Mouse (Mus musculus) embryonic stem cell, embryonic (primary cell): ENCODE measurements around the gene Psmb3.

Source experiments
- CTCF ChIA-PET, 4 experiments: fragments of 300-600 bp in 2 of 4; fragments of 350-600 bp in 2 of 4; sonication (Branson Sonifier 250); formaldehyde crosslinking; loops; one replicate each; lab custom pipeline; 2022; ENCODE audit warnings: inconsistent platforms in 2 of 4; lab: Charles Lee
- POLR2A ChIA-PET, 4 experiments: fragments of 300-600 bp in 2 of 4; fragments of 350-600 bp in 2 of 4; sonication (Branson Sonifier 250); formaldehyde crosslinking; loops; one replicate each; lab custom pipeline; 2022; ENCODE audit warnings: antibody characterized with exemption in 4 of 4, inconsistent platforms in 1 of 4; lab: Charles Lee

Gene Psmb3

DNA sequence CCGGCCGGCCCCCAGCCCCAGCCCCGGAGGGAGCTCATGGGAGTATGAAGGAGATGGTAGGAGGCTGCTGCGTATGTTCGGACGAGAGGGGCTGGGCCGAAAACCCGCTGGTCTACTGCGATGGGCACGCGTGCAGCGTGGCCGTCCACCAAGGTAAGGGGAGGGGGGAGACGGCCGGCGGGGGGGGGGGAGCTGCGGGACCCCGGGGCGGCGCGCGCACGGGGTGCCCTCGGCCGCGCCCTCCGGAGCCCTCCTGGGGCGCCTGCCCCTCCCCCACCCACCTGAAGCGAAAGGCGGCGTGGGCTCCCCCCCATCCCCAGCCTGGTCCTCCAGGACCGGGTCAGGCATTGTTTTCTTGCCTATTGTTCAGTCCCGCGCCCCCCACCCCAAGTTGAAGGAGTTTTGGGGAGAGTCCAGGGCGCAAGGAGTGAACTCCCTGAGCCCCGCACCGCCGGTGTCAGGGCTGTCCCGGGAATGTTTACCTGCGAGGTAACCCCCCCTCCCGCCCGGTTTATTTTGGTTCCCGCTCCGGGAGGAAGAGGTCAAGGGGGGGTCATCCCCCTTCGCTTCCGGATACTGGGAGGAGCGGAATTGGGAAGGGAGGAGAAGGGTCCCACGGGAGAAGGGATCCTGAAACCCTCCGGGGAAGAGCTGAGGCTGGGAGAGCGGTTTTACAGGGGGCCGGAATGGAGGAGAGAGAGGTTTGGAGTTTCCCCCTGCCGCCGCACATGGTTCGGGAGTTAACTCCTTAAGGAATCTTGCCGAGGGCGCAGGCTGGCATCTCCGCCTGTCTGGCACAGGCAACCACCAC is 39.5 kb upstream of the Psmb3 start:
- POLR2A ChIA-PET, result interaction anchor here (0.5 to 29.4 kb wide), 65 partner anchors 3 to 1358 kb away, joined by 3 to 970 read pairs (median 4); partner anchors contain the start of genes Epop (in 3 of the 4), Pcgf2 (in 3 of the 4), Mllt6 (in 2 of the 4) and Psmb3 (in 2 of the 4)
- CTCF ChIA-PET, result interaction anchor here (0.5 to 12.1 kb wide), 11 partner anchors 12 to 1091 kb away, joined by 3 to 174 read pairs (median 6); no protein-coding TSS in a partner anchor

GRCm38 (mm10) chr11:97664339-97664665 is 38.9 kb upstream of the Psmb3 start:
- ChIA-PET POLR2A (interaction anchor here (0.6 to 29.4 kb wide), 37 partner anchors 4 to 689 kb away, joined by 3 to 970 read pairs (median 6); partner anchors contain the start of genes Epop (in 3 of the 4), Mllt6 (in 2 of the 4), Pcgf2 (in 2 of the 4) and Psmb3 (in 2 of the 4)), CTCF (interaction anchor here (0.7 to 12.1 kb wide), 9 partner anchors 7 to 263 kb away, joined by 3 to 174 read pairs (median 13); no protein-coding TSS in a partner anchor)

- ChIA-PET CTCF (interaction anchor here (0.6 to 12.1 kb wide), 16 partner anchors 8 to 861 kb away, joined by 3 to 174 read pairs (median 9); no protein-coding TSS in a partner anchor), POLR2A (interaction anchor here (0.6 to 29.4 kb wide), 42 partner anchors 4 to 307 kb away, joined by 3 to 970 read pairs (median 6); partner anchors contain the start of genes Epop (in 2 of the 4), Mllt6 (in 2 of the 4), Pcgf2 (in 2 of the 4) and Psmb3 (in 2 of the 4))
These were observed 38.4 kb upstream of the Psmb3 start for GRCm38 (mm10) chr11:97664771-97665240.

GRCm38 (mm10) chr11:97665431-97665830 is 37.8 kb upstream of the Psmb3 start:
- ChIA-PET CTCF (interaction anchor here (0.6 to 12.1 kb wide), 20 partner anchors 8 to 861 kb away, joined by 3 to 174 read pairs (median 5); no protein-coding TSS in a partner anchor), POLR2A (interaction anchor here (0.7 to 29.4 kb wide), 39 partner anchors 5 to 117 kb away, joined by 3 to 970 read pairs (median 8); partner anchors contain the start of genes Epop (in 2 of the 4), Mllt6 (in 2 of the 4), Pcgf2 (in 2 of the 4) and Psmb3 (in 2 of the 4))

DNA sequence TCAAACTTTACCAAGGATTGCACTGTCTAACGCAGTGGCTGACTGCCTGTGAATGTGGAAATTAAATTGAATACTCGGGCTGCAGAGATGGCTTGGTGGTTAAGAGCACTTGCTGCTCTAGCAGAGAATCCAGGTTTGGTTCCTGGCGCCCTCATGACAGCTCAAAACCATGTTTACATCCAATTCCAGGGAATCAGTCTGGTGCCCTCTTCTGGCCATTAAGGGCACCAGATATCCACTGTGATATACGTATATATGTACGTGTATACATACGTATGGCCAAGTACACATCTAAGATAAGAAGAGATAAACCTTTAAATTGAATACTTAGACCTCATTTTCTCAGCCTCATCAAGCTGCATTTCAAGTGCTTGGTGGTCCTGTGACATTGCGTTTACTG is 37.0 kb upstream of the Psmb3 start:
- CTCF ChIA-PET, result interaction anchor here (0.5 to 12.1 kb wide), 38 partner anchors 9 to 1807 kb away, joined by 3 to 174 read pairs (median 4); partner anchors contain the start of gene Cwc25 (in 1 of the 4)
- POLR2A ChIA-PET, result interaction anchor here (0.6 to 29.4 kb wide), 32 partner anchors 5 to 580 kb away, joined by 3 to 970 read pairs (median 10); partner anchors contain the start of genes Epop (in 3 of the 4), Psmb3 (in 3 of the 4), Mllt6 (in 2 of the 4) and Pcgf2 (in 2 of the 4)

GRCm38 (mm10) chr11:97666794-97667193 is 36.4 kb upstream of the Psmb3 start:
- ChIA-PET CTCF (interaction anchor here (0.5 to 12.1 kb wide), 20 partner anchors 10 to 153 kb away, joined by 3 to 174 read pairs (median 4); no protein-coding TSS in a partner anchor), POLR2A (interaction anchor here (0.7 to 29.4 kb wide), 29 partner anchors 5 to 581 kb away, joined by 3 to 970 read pairs (median 18); partner anchors contain the start of genes Epop (in 3 of the 4), Psmb3 (in 3 of the 4), Cisd3 (in 2 of the 4) and Mllt6 (in 2 of the 4))

GRCm38 (mm10) chr11:97668160-97668559 is 35.0 kb upstream of the Psmb3 start:
- CTCF ChIA-PET, result interaction anchor here (0.6 to 12.1 kb wide), 16 partner anchors 9 to 325 kb away, joined by 3 to 174 read pairs (median 4); no protein-coding TSS in a partner anchor
- POLR2A ChIA-PET, result interaction anchor here (0.6 to 29.4 kb wide), 29 partner anchors 3 to 131 kb away, joined by 3 to 970 read pairs (median 15); partner anchors contain the start of genes Cisd3 (in 2 of the 4), Mllt6 (in 2 of the 4), Pcgf2 (in 2 of the 4) and Psmb3 (in 2 of the 4)

DNA sequence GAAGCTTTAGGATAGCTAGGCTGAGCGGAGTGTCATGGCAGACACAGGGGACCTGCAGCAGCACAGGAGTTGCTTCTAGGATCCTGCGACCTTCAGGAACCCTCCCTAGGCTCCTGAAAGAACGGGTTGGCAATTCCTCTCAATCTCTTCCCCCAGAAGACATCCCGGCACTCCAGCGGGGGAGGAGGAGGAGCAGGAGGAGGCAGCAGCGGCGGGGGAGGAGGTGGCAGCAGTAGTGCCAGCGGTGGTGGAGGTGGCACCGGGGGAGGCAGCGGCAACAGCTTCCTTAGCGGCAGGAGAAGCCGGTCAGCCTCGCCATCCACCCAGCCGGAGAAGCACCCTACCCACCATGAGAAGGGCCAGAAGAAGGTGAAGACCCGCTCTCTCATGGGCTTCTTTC is 33.9 kb upstream of the Psmb3 start:
- POLR2A ChIA-PET, result interaction anchor here (0.5 to 29.4 kb wide), 30 partner anchors 2 to 1714 kb away, joined by 3 to 970 read pairs (median 12); partner anchors contain the start of genes Cisd3 (in 2 of the 4), Mllt6 (in 2 of the 4), Pcgf2 (in 2 of the 4) and Psmb3 (in 2 of the 4)
- CTCF ChIA-PET, result interaction anchor here (1.0 to 12.1 kb wide), 9 partner anchors 8 to 180 kb away, joined by 3 to 174 read pairs (median 5); no protein-coding TSS in a partner anchor

- POLR2A ChIA-PET, result interaction anchor here (0.5 to 29.4 kb wide), 28 partner anchors 2 to 180 kb away, joined by 3 to 970 read pairs (median 14); partner anchors contain the start of genes Mllt6 (in 4 of the 4), Epop (in 2 of the 4), Pcgf2 (in 2 of the 4) and Psmb3 (in 2 of the 4)
- CTCF ChIA-PET, result interaction anchor here in 3 of 4 experiments (0.7 to 12.1 kb wide), 7 partner anchors 7 to 26 kb away, joined by 3 to 174 read pairs (median 18); no protein-coding TSS in a partner anchor
These were observed 33.4 kb upstream of the Psmb3 start for GRCm38 (mm10) chr11:97669829-97670228.

GRCm38 (mm10) chr11:97670234-97671176 is 32.7 kb upstream of the Psmb3 start:
- POLR2A ChIA-PET, result interaction anchor here (0.5 to 29.4 kb wide), 49 partner anchors 1 to 584 kb away, joined by 3 to 970 read pairs (median 6); partner anchors contain the start of genes Mllt6 (in 4 of the 4), Cwc25 (in 2 of the 4), Epop (in 2 of the 4) and Pcgf2 (in 2 of the 4)
- CTCF ChIA-PET, result interaction anchor here (0.5 to 12.1 kb wide), 24 partner anchors 8 to 357 kb away, joined by 3 to 174 read pairs (median 3); no protein-coding TSS in a partner anchor

GRCm38 (mm10) chr11:97671177-97671527 is 32.0 kb upstream of the Psmb3 start:
- POLR2A ChIA-PET, result interaction anchor here (0.5 to 29.4 kb wide), 42 partner anchors 0 to 585 kb away, joined by 3 to 970 read pairs (median 6); partner anchors contain the start of genes Mllt6 (in 4 of the 4), Cwc25 (in 2 of the 4), Epop (in 2 of the 4) and Pcgf2 (in 2 of the 4)

DNA sequence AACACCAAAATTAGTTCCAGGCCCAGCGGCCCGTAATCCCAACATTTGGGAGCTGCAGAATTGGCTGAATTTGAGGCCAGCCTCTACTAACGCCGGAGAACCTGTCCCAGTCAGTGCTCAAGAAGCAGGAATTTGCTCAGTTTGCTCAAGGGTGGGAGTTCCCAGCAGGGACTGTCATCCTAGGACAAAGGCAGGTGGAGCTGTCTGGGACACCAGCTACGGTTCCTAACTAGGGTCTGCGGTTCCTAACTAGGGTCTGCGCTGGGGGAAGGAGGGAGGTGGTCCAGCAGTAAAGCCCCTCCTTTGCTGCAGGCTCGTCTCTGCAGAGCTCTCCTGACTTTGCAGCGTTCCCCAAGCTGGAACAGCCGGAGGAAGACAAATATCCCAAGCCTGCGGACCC is 30.1 kb upstream of the Psmb3 start:
- POLR2A ChIA-PET, result interaction anchor here (0.6 to 29.4 kb wide), 38 partner anchors 8 to 1399 kb away, joined by 3 to 970 read pairs (median 5); partner anchors contain the start of genes Mllt6 (in 3 of the 4), Pcgf2 (in 3 of the 4), Cisd3 (in 2 of the 4) and Epop (in 2 of the 4)
- CTCF ChIA-PET, result interaction anchor here (0.6 to 12.1 kb wide), 16 partner anchors 9 to 124 kb away, joined by 3 to 174 read pairs (median 5); partner anchors contain the start of gene Psmb3 (in 1 of the 4)

More at GRCm38 (mm10) chr11:97671177-97671527, 32.0 kb upstream of the Psmb3 start:
- CTCF ChIA-PET, result interaction anchor here (0.5 to 12.1 kb wide), 22 partner anchors 9 to 357 kb away, joined by 3 to 174 read pairs (median 4); no protein-coding TSS in a partner anchor

GRCm38 (mm10) chr11:97676050-97676754 is 27.0 kb upstream of the Psmb3 start:
- CTCF ChIA-PET, result interaction anchor here (0.6 to 6.6 kb wide), 12 partner anchors 9 to 84 kb away, joined by 3 to 58 read pairs (median 6); partner anchors contain the start of gene Cisd3 (in 1 of the 4)

DNA sequence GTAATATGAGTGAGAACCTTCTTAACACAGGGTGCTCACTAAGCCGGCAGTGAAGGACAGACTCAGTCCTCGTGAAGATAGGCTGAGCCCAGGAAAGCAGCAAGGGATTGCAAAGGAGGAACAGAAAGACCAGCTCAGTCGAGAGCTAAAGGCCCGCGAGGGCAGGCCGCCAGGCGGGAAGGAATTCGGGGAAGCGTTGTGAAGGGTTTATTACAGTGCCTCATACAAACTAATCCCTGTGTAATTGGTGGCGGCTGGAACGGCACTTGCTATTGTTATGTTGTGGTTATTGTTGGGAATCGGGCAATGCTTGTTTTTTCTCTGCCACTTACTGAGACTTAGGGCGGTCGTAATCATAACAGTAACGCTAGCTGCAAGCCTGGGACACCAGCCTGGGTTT is 25.8 kb upstream of the Psmb3 start:
- POLR2A ChIA-PET, result interaction anchor here (0.6 to 29.4 kb wide), 43 partner anchors 8 to 367 kb away, joined by 3 to 970 read pairs (median 4); partner anchors contain the start of genes Psmb3 (in 3 of the 4), Cisd3 (in 2 of the 4), Mllt6 (in 2 of the 4) and Pcgf2 (in 2 of the 4)
- CTCF ChIA-PET, result interaction anchor here (0.5 to 6.6 kb wide), 31 partner anchors 9 to 1324 kb away, joined by 3 to 58 read pairs (median 4); partner anchors contain the start of genes Epop (in 2 of the 4), Cisd3 (in 1 of the 4), Pcgf2 (in 1 of the 4) and Psmb3 (in 1 of the 4)

More at GRCm38 (mm10) chr11:97676050-97676754, 27.0 kb upstream of the Psmb3 start:
- POLR2A ChIA-PET, result interaction anchor here (0.6 to 29.4 kb wide), 29 partner anchors 8 to 235 kb away, joined by 3 to 970 read pairs (median 6); partner anchors contain the start of genes Mllt6 (in 3 of the 4), Cisd3 (in 2 of the 4), Epop (in 2 of the 4) and Pcgf2 (in 2 of the 4)
